Comparison of ENCODE assay signal across 8 mouse cellular contexts in the genomic region with DNA sequence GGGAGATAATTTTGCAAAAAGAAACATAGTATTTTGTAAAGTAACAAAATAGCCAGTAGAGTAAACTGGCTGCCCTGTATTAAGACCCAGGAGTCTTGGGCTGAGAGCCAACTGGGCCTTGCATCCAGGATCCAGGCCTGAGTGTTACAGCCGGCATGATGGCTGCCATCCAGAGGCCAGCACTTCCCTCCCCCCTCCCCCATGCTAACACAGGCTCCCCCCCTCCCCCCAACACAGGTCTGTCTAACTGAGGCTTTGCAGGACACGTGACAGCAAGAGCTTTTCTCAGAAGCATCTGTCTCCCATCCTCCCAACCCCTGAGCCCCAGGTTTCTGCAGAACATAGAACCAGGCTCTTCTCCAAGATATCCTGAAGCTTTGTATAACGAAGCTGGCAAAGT. TPM values are rescaled to one million over a fixed set of nuclear protein-coding genes. Genes with fewer than 3 reads are reported as not detected.
DNase-seq lines count a peak whose midpoint lies in the region; ATAC-seq and TF ChIP-seq lines count a peak whose summit lies in the region.

No protein-coding gene starts in this region.

- peak; percentile 51 for DNase-seq in 416B (ENCODE audit: low read depth)
- DNase-seq in MEL (ENCODE audit: low read depth, low spot score): peak; percentile 59
- DNase-seq in embryo, embryonic 10.5 days (ENCODE audit: low spot score): peak; percentile 53
- DNase-seq in lung, postnatal 14 days: peak; percentile 66
- DNase-seq in thymus, postnatal 14 days: no peak

- H3K79me2 ChIP-seq in MEL (ENCODE audit: control insufficient read depth, insufficient read depth, low read length, poor library complexity): peaks cover 2% of the 10 kb centered on the region; the same call in 1 of the 2 replicates

- 15% methylated on average over 3 of the region's 3 CpGs for WGBS in heart, embryonic 12.5 days
- 20% methylated on average over 3 of the region's 3 CpGs for WGBS in kidney, embryonic 16.5 days
- WGBS in stomach, embryonic 15.5 days: 13% methylated on average over 3 of the region's 3 CpGs

- H3K27me3 ChIP-seq in MEL (ENCODE audit: control insufficient read depth in 1 of 2, insufficient read depth in 2 of 2, low read length in 2 of 2): no peaks in the 10 kb centered on the region
- H3K27me3 ChIP-seq in heart, embryonic 12.5 days (replicated peaks): no peaks in the 10 kb centered on the region
- H3K27me3 ChIP-seq in kidney, embryonic 16.5 days (ENCODE audit: insufficient read depth, low read length): no peaks in the 10 kb centered on the region
- H3K27me3 ChIP-seq in stomach, embryonic 15.5 days (replicated peaks): no peaks in the 10 kb centered on the region

- no peak for TF ChIP-seq RAD21 in MEL (IDR thresholded peaks at IDR 0.05; ENCODE audit: low read depth, low read length)

- no peaks in the 10 kb centered on the region for H3K9me3 ChIP-seq in MEL (replicated peaks; ENCODE audit: insufficient read depth, low read length)
- H3K9me3 ChIP-seq in heart, embryonic 12.5 days (replicated peaks): no peaks in the 10 kb centered on the region
- no peaks in the 10 kb centered on the region for H3K9me3 ChIP-seq in kidney, embryonic 16.5 days (ENCODE audit: low read length)
- H3K9me3 ChIP-seq in stomach, embryonic 15.5 days: no peaks in the 10 kb centered on the region

- no peak for TF ChIP-seq POLR2A in MEL (IDR thresholded peaks at IDR 0.05; ENCODE audit: control insufficient read depth in 1 of 2, insufficient read depth in 1 of 2, low read depth in 1 of 2, low read length in 2 of 2, poor library complexity in 1 of 2)

- no peak overlapping the region for H3K27ac ChIP-seq in MEL (ENCODE audit: control insufficient read depth, low read depth, low read length)
- peak overlapping the region; percentile 84; the same call in 1 of the 2 replicates for H3K27ac ChIP-seq in heart, embryonic 12.5 days (ENCODE audit: poor library complexity, severe bottlenecking)
- no peak overlapping the region for H3K27ac ChIP-seq in kidney, embryonic 16.5 days (ENCODE audit: low read length)
- H3K27ac ChIP-seq in stomach, embryonic 15.5 days: peak overlapping the region; percentile 75; the same call in 1 of the 2 replicates

- peak overlapping the region; percentile 78 for H3K4me2 ChIP-seq in heart, embryonic 12.5 days
- H3K4me2 ChIP-seq in kidney, embryonic 16.5 days (replicated peaks; ENCODE audit: low read depth, low read length): peak overlapping the region; percentile 76
- peak overlapping the region; percentile 52 for H3K4me2 ChIP-seq in stomach, embryonic 15.5 days

- H3K4me3 ChIP-seq in MEL (ENCODE audit: control insufficient read depth in 1 of 2, insufficient read depth in 1 of 2, low read depth in 2 of 2, low read length in 2 of 2): peak overlapping the region; percentile 81 to 93
- peak overlapping the region; percentile 83 for H3K4me3 ChIP-seq in heart, embryonic 12.5 days
- peak overlapping the region; percentile 65 for H3K4me3 ChIP-seq in kidney, embryonic 16.5 days (ENCODE audit: low read length)
- H3K4me3 ChIP-seq in stomach, embryonic 15.5 days (replicated peaks): peak overlapping the region; percentile 63

- H3K4me1 ChIP-seq in MEL (ENCODE audit: control insufficient read depth in 1 of 2, insufficient read depth in 2 of 2, low read length in 2 of 2): no peaks in the 10 kb centered on the region
- peaks cover 26% of the 10 kb centered on the region for H3K4me1 ChIP-seq in heart, embryonic 12.5 days (replicated peaks)
- peaks cover 15% of the 10 kb centered on the region for H3K4me1 ChIP-seq in kidney, embryonic 16.5 days (ENCODE audit: insufficient read depth, low read length)
- peaks cover 10% of the 10 kb centered on the region for H3K4me1 ChIP-seq in stomach, embryonic 15.5 days

- peaks cover 1 to 3% of the 10 kb centered on the region in 2 experiments; a peak in 2 of 4 replicates for H3K36me3 ChIP-seq in MEL (ENCODE audit: control insufficient read depth in 1 of 2, insufficient read depth in 2 of 2, low read length in 2 of 2)
- peaks cover 31% of the 10 kb centered on the region for H3K36me3 ChIP-seq in heart, embryonic 12.5 days
- H3K36me3 ChIP-seq in kidney, embryonic 16.5 days (ENCODE audit: insufficient read depth, low read length): peaks cover 16% of the 10 kb centered on the region
- peaks cover 4% of the 10 kb centered on the region; the same call in 1 of the 2 replicates for H3K36me3 ChIP-seq in stomach, embryonic 15.5 days

- no peak for ATAC-seq in heart, embryonic 12.5 days (ENCODE audit: insufficient number of reproducible peaks, low FRiP score)
- no peak for ATAC-seq in kidney, embryonic 16.5 days (ENCODE audit: low FRiP score, low TSS enrichment)
- ATAC-seq in stomach, embryonic 15.5 days (ENCODE audit: insufficient read depth, low FRiP score, low read depth): no peak

- TF ChIP-seq EP300 in MEL (IDR thresholded peaks at IDR 0.05; ENCODE audit: low read depth in 1 of 2, low read length in 2 of 2): no peak

- no peak for TF ChIP-seq CTCF in MEL (IDR thresholded peaks at IDR 0.05 in 2 of 3, conservative IDR thresholded peaks at IDR 0.05 in 1 of 3; ENCODE audit: control insufficient read depth in 1 of 3, insufficient read depth in 1 of 3, low read depth in 2 of 3, low read length in 3 of 3, poor library complexity in 1 of 3, severe bottlenecking in 1 of 3)

- H3K9ac ChIP-seq in MEL (ENCODE audit: control insufficient read depth, low read depth, low read length, poor library complexity, severe bottlenecking): peak overlapping the region; percentile 82
- peak overlapping the region; percentile 89 for H3K9ac ChIP-seq in heart, embryonic 12.5 days
- H3K9ac ChIP-seq in kidney, embryonic 16.5 days (replicated peaks; ENCODE audit: low read length): peak overlapping the region; percentile 66
- 0 out of 2 replicates have a peak overlapping the region, but pooled peaks have one; percentile 51 for H3K9ac ChIP-seq in stomach, embryonic 15.5 days

TF ChIP-seq in MEL, 35 proteins besides CTCF, POLR2A, EP300 and RAD21:
- 0 out of 4 replicates have a peak, but pooled peaks of 1 of the 2 experiments have one; percentile 13 for TF ChIP-seq USF2 (IDR thresholded peaks at IDR 0.05; ENCODE audit: borderline replicate concordance in 1 of 2, insufficient read depth in 1 of 2, low read depth in 1 of 2, low read length in 2 of 2)
- no peak for TF ChIP-seq MEF2A (IDR thresholded peaks at IDR 0.05; ENCODE audit: extremely low read depth, insufficient replicate concordance, low read depth, low read length, poor library complexity, severe bottlenecking)
- TF ChIP-seq ZC3H11A (IDR thresholded peaks at IDR 0.05; ENCODE audit: low read depth, low read length): no peak
- no peak for TF ChIP-seq UBTF (IDR thresholded peaks at IDR 0.05; ENCODE audit: borderline replicate concordance, insufficient read depth, low read depth, low read length)
- TF ChIP-seq MAFK (IDR thresholded peaks at IDR 0.05; ENCODE audit: borderline replicate concordance, low read depth, low read length): no peak
- TF ChIP-seq E2F4 (IDR thresholded peaks at IDR 0.05; ENCODE audit: borderline replicate concordance, low read depth, low read length): no peak
- TF ChIP-seq BHLHE40 (IDR thresholded peaks at IDR 0.05; ENCODE audit: borderline replicate concordance, low read depth, low read length): peak; percentile 28; the same call in 1 of the 2 replicates
- no peak for TF ChIP-seq CHD1 (IDR thresholded peaks at IDR 0.05; ENCODE audit: low read depth, low read length)
- peak; percentile 78 for TF ChIP-seq USF1 (IDR thresholded peaks at IDR 0.05; ENCODE audit: low read depth, low read length)
- TF ChIP-seq ZNF384 (IDR thresholded peaks at IDR 0.05; ENCODE audit: low read depth, low read length): no peak
- TF ChIP-seq ETS1 (IDR thresholded peaks at IDR 0.05; ENCODE audit: low read depth, low read length): no peak
- TF ChIP-seq CHD2 (IDR thresholded peaks at IDR 0.05; ENCODE audit: low read length): peak; percentile 19; the same call in 1 of the 2 replicates
- TF ChIP-seq MYC (IDR thresholded peaks at IDR 0.05; ENCODE audit: low read depth, low read length): no peak

RNA-seq across cellular contexts. Expression of a gene that starts 1.0 kb away (rescaled TPM):
- total RNA-seq in MEL (2012; rRNA removed): 189 and 198 TPM in 2 replicates
- 1,000 to 10,000 TPM in 1 of 2 experiments, 100 to 1,000 TPM in 1; 158 to 1,046 TPM for polyA plus RNA-seq in MEL (2012; ENCODE audit: insufficient read depth in 1 of 2, insufficient read length in 2 of 2, low read depth in 1 of 2, low replicate concordance in 2 of 2, missing spikeins in 1 of 2)
- polyA plus RNA-seq in heart, embryonic 12.5 days (2016; fragmentation: Nextera tagmentation; extraction: Ambion mirVana): 494 and 510 TPM in 2 replicates
- polyA plus RNA-seq in kidney, embryonic 16.5 days (2015; fragmentation: Nextera tagmentation; extraction: Ambion mirVana): 262 and 271 TPM in 2 replicates
- polyA plus RNA-seq in stomach, embryonic 15.5 days (2015; fragmentation: Nextera tagmentation; extraction: Ambion mirVana): 308 and 337 TPM in 2 replicates

RNA-seq across cellular contexts. Expression of a gene that starts 1.1 kb away (rescaled TPM):
- total RNA-seq in MEL (2012; rRNA removed): 104 and 118 TPM in 2 replicates
- polyA plus RNA-seq in MEL (2012; ENCODE audit: insufficient read depth in 1 of 2, insufficient read length in 2 of 2, low read depth in 1 of 2, low replicate concordance in 2 of 2, missing spikeins in 1 of 2): 100 to 1,000 TPM in 1 of 2 experiments, not detected in 1; 109 TPM
- polyA plus RNA-seq in heart, embryonic 12.5 days (2016; fragmentation: Nextera tagmentation; extraction: Ambion mirVana): 22.6 and 23.1 TPM in 2 replicates
- polyA plus RNA-seq in kidney, embryonic 16.5 days (2015; fragmentation: Nextera tagmentation; extraction: Ambion mirVana): 51.6 and 57.8 TPM in 2 replicates
- polyA plus RNA-seq in stomach, embryonic 15.5 days (2015; fragmentation: Nextera tagmentation; extraction: Ambion mirVana): 40.1 and 42.4 TPM in 2 replicates

RNA-seq across cellular contexts. Expression of a gene that starts 43.6 kb away (rescaled TPM):
- 13.2 and 16.1 TPM in 2 replicates for total RNA-seq in MEL (2012; rRNA removed)
- 10 to 100 TPM; 13.6 to 34.1 TPM for polyA plus RNA-seq in MEL (2012; ENCODE audit: insufficient read depth in 1 of 2, insufficient read length in 2 of 2, low read depth in 1 of 2, low replicate concordance in 2 of 2, missing spikeins in 1 of 2)
- polyA plus RNA-seq in heart, embryonic 12.5 days (2016; fragmentation: Nextera tagmentation; extraction: Ambion mirVana): 19.8 and 20.2 TPM in 2 replicates
- 38.2 and 44.5 TPM in 2 replicates for polyA plus RNA-seq in kidney, embryonic 16.5 days (2015; fragmentation: Nextera tagmentation; extraction: Ambion mirVana)
- 31.9 and 34.4 TPM in 2 replicates for polyA plus RNA-seq in stomach, embryonic 15.5 days (2015; fragmentation: Nextera tagmentation; extraction: Ambion mirVana)

Comparison
In these comparisons a context has a peak if more than half of its experiments do, and no peak if none do; other contexts are left out.
1. H3K27ac ChIP-seq: peak in heart, embryonic 12.5 days (single experiment) and stomach, embryonic 15.5 days (single experiment); none in MEL (single experiment) and kidney, embryonic 16.5 days (single experiment).
2. Peak in every context shown above with its lines, with median percentiles within 50 percentile points of each other: H3K4me3 ChIP-seq, H3K9ac ChIP-seq and H3K4me2 ChIP-seq.